ENCODE assay signal across 22 mouse cellular contexts in genomic region chr1:134891916-134892315, GRCm38 (mm10).
DNase-seq lines count a peak whose midpoint lies in the region; ATAC-seq lines count a peak whose summit lies in the region.
"Had no signal": no experiment of that assay in that cellular context is flagged by ENCODE, and none has a peak within 500 bp of the region (broad histone marks: within the 10 kb centered on the region; RNA-seq: fewer than 3 reads in every experiment).

No protein-coding gene starts in this region.

- no peak overlapping the region for H3K4me2 ChIP-seq in heart, embryonic 12.5 days
- H3K4me2 ChIP-seq in kidney, embryonic 16.5 days (replicated peaks; ENCODE audit: low read depth, low read length) = no peak overlapping the region
- H3K4me2 ChIP-seq: forebrain, embryonic 15.5 days; hindbrain, embryonic 12.5 days; liver, embryonic 12.5 days; neural tube, embryonic 15.5 days had no signal

- no peak overlapping the region for H3K27ac ChIP-seq in heart, embryonic 12.5 days (ENCODE audit: poor library complexity, severe bottlenecking)
- H3K27ac ChIP-seq in kidney, embryonic 16.5 days (ENCODE audit: low read length) = no peak overlapping the region
- H3K27ac ChIP-seq: forebrain, embryonic 15.5 days; hindbrain, embryonic 12.5 days; liver, embryonic 12.5 days; neural tube, embryonic 15.5 days; stomach, postnatal 0 days had no signal

- no peaks in the 10 kb centered on the region for H3K4me1 ChIP-seq in heart, embryonic 12.5 days (replicated peaks)
- no peaks in the 10 kb centered on the region for H3K4me1 ChIP-seq in kidney, embryonic 16.5 days (ENCODE audit: insufficient read depth, low read length)
- H3K4me1 ChIP-seq: forebrain, embryonic 15.5 days; hindbrain, embryonic 12.5 days; liver, embryonic 12.5 days; neural tube, embryonic 15.5 days had no signal

- H3K27me3 ChIP-seq in heart, embryonic 12.5 days (replicated peaks) = no peaks in the 10 kb centered on the region
- no peaks in the 10 kb centered on the region for H3K27me3 ChIP-seq in kidney, embryonic 16.5 days (ENCODE audit: insufficient read depth, low read length)
- H3K27me3 ChIP-seq: CH12.LX; forebrain, embryonic 15.5 days; hindbrain, embryonic 12.5 days; liver, embryonic 12.5 days; neural tube, embryonic 15.5 days had no signal

- no peak for ATAC-seq in heart, embryonic 12.5 days (ENCODE audit: insufficient number of reproducible peaks, low FRiP score)
- 0 out of 2 replicates have a peak, but pooled peaks have one; percentile 51 for ATAC-seq in kidney, embryonic 16.5 days (ENCODE audit: low FRiP score, low TSS enrichment)
- no peak for ATAC-seq in CD4-positive, CD25-positive, alpha-beta regulatory T cell, adult 4 months
- ATAC-seq: forebrain, embryonic 15.5 days; liver, embryonic 12.5 days; midbrain, embryonic 16.5 days had no signal

- DNase-seq in heart, adult 18-20 months = peak; percentile 63 to 79
- no peak for DNase-seq in kidney, adult 9 months
- peak; percentile 67 for DNase-seq in gastrocnemius, postnatal 10 days
- DNase-seq in skeletal muscle tissue, adult 2 months (ENCODE audit: low read depth, low spot score) = peak; percentile 94
- no peak for DNase-seq in cerebellum, adult 11-12 months
- DNase-seq: adrenal gland, postnatal 25 days; cerebellum, adult 18-20 months; cerebellum, postnatal 25 days; embryo, embryonic 11 days; kidney, adult 8-10 months; lung, adult 2 months; lung, postnatal 36 days had no signal

- no peak overlapping the region for H3K4me3 ChIP-seq in heart, embryonic 12.5 days
- H3K4me3 ChIP-seq in kidney, embryonic 16.5 days (ENCODE audit: low read length) = no peak overlapping the region
- H3K4me3 ChIP-seq: forebrain, embryonic 15.5 days; hindbrain, embryonic 12.5 days; liver, embryonic 12.5 days; neural tube, embryonic 15.5 days had no signal

- no peak overlapping the region for H3K9ac ChIP-seq in heart, embryonic 12.5 days
- H3K9ac ChIP-seq in kidney, embryonic 16.5 days (replicated peaks; ENCODE audit: low read length) = no peak overlapping the region
- H3K9ac ChIP-seq: forebrain, embryonic 15.5 days; hindbrain, embryonic 12.5 days; liver, embryonic 12.5 days; neural tube, embryonic 15.5 days had no signal

- 79% methylated on average over 5 of the region's 5 CpGs for WGBS in heart, embryonic 12.5 days
- WGBS in kidney, embryonic 16.5 days = 58% methylated on average over 5 of the region's 5 CpGs

- peaks cover 65% of the 10 kb centered on the region for H3K36me3 ChIP-seq in heart, embryonic 12.5 days
- peaks cover 18% of the 10 kb centered on the region; the same call in 1 of the 2 replicates for H3K36me3 ChIP-seq in kidney, embryonic 16.5 days (ENCODE audit: insufficient read depth, low read length)

- H3K9me3 ChIP-seq in heart, embryonic 12.5 days (replicated peaks) = no peaks in the 10 kb centered on the region
- no peaks in the 10 kb centered on the region for H3K9me3 ChIP-seq in kidney, embryonic 16.5 days (ENCODE audit: low read length)
- H3K9me3 ChIP-seq: forebrain, embryonic 15.5 days; hindbrain, embryonic 12.5 days; liver, embryonic 12.5 days; neural tube, embryonic 15.5 days had no signal

Comparison
In these comparisons a context has a peak if more than half of its experiments do, and no peak if none do; other contexts are left out.
1. DNase-seq: peak in heart, adult 18-20 months (2 of 2), gastrocnemius, postnatal 10 days (single experiment) and skeletal muscle tissue, adult 2 months (single experiment); none in kidney, adult 9 months (single experiment) and cerebellum, adult 11-12 months (single experiment).